Mouse (Mus musculus) brain, embryonic 14.5 days (tissue): ENCODE results near the gene Hmgxb4.

Experiments used
- CTCF ChIP-seq: fragments of 200-500 bp; IDR thresholded peaks from 2 replicates; pipeline ENCODE4 v1.5.1; 2012; ENCODE audit warnings: inconsistent platforms, mild to moderate bottlenecking, moderate library complexity, borderline replicate concordance; ENCODE audit not compliant: insufficient read depth, insufficient read length; ENCODE audit errors: extremely low read depth
- POLR2A ChIP-seq: fragments of 200-500 bp; IDR thresholded peaks from 2 replicates; pipeline ENCODE4 v1.6.1; 2012; ENCODE audit warnings: mild to moderate bottlenecking, inconsistent platforms, borderline replicate concordance; ENCODE audit not compliant: poor library complexity, insufficient read depth, insufficient read length, severe bottlenecking; ENCODE audit errors: extremely low read depth

DNA sequence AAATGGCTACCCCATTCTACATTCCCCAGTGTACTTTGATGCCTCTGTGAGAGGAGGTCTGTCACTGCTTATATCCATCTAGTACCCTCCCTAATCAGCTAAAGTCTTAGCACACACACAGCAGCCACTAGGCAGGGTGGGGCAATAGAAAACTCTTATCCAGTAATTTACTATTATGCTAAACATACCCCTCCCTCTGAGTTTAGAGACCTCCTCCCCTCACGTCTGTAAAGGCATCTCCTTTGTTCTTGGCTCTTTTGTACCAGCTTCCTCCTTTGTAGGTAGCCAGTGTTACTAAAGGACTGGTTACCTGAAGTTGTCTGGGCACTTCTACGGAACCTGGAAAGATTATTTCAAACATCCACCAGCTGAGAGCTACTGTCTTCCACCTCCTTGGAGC, 22.8 kb downstream of the Hmgxb4 start:
- TF ChIP-seq CTCF (no peak), POLR2A (no peak)
